Mouse (Mus musculus) liver, embryonic 14.5 days (tissue): ENCODE data around the gene Gpx4.

Source experiments
- CTCF ChIP-seq: IDR thresholded peaks from 2 replicates; pipeline ENCODE4 v1.5.1; 2016; ENCODE audit warnings: antibody characterized with exemption, low read depth, control low read depth
- EP300 ChIP-seq: IDR thresholded peaks from 2 replicates; pipeline ENCODE4 v1.6.1; 2016; ENCODE audit warnings: antibody characterized with exemption, low read depth

DNA sequence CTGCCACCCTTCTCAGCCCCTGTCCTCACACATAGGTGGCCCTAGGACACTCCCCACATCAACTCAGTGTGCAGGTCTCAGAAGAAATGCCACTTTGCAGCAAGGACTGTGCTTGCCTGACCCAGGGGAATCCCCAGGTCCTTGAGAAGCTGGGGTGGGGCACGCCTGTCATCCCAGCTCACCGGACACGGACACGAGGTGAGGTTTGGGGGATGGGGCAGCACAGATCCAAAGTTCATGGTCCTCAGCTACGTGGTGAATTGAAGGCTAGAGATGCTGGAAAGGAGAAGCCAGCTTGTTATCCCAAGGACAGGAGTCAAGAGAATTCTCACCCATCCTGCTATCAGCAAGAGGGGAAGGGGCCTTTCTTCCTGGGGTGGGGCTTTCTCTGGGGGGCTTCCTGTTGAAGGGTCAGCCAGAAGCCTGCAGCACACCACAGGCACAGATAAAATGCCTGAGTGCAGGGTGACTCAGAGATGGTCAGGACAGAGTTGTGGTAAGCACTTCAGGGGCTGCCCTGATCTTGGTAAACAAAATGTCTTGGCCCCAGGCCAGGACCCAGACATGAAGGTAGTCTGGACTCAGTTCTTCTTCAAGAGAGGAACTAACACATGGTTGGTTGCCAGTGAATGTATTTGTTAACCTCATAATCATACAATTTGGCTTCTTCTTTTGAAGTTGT lies 14.0 kb upstream of the Gpx4 start:
- TF ChIP-seq CTCF (no peak), EP300 (no peak)
